Mouse (Mus musculus) stomach, postnatal 0 days (tissue): ENCODE data around the gene Myof. TPM values are rescaled to one million over a fixed set of nuclear protein-coding genes. Genes with fewer than 3 reads are reported as not detected.

Source experiments
- ATAC-seq: fragments of 200-750 bp; cut with Nextera tagmentation; 2 replicates; pipeline ENCODE4 v1.8.0; 2017; ENCODE audit not compliant: low FRiP score, low TSS enrichment
- DNase-seq: peaks from one replicate; pipeline ENCODE4 v3.0.0-alpha.2; 2016; ENCODE audit warnings: low spot score
- H3K27ac ChIP-seq: fragments of 300-500 bp; sonication (generic); replicated peaks from 2 replicates; pipeline ENCODE4 v1.5.1; 2014; ENCODE audit warnings: mild to moderate bottlenecking, control low read depth
- H3K27me3 ChIP-seq: fragments of 300-500 bp; sonication (generic); 2 replicates; pipeline ENCODE4 v1.6.1; 2014; ENCODE audit warnings: low read length; ENCODE audit not compliant: control insufficient read depth, insufficient read depth
- H3K36me3 ChIP-seq: fragments of 300-500 bp; sonication (generic); 2 replicates; pipeline ENCODE4 v1.6.1; 2014; ENCODE audit warnings: low read length, mixed read lengths; ENCODE audit not compliant: control insufficient read depth, insufficient read depth
- H3K4me1 ChIP-seq: fragments of 300-500 bp; sonication (generic); replicated peaks from 2 replicates; pipeline ENCODE4 v1.6.1; 2014; ENCODE audit warnings: antibody characterized with exemption; ENCODE audit not compliant: control insufficient read depth, insufficient read depth
- H3K4me2 ChIP-seq: fragments of 300-500 bp; sonication (generic); replicated peaks from 2 replicates; pipeline ENCODE4 v1.6.1; 2014; ENCODE audit warnings: low read depth, mild to moderate bottlenecking, control low read depth, moderate library complexity
- H3K4me3 ChIP-seq: fragments of 300-500 bp; sonication (generic); 2 replicates; pipeline ENCODE4 v1.5.1; 2014; ENCODE audit warnings: low read depth, low read length, control low read depth
- H3K9ac ChIP-seq: fragments of 300-500 bp; sonication (generic); 2 replicates; pipeline ENCODE4 v1.6.1; 2014; ENCODE audit warnings: mild to moderate bottlenecking, low read length, control low read depth, mixed read lengths
- H3K9me3 ChIP-seq: fragments of 300-500 bp; sonication (generic); 2 replicates; pipeline ENCODE4 v1.6.1; 2016; ENCODE audit warnings: low read length; ENCODE audit not compliant: control insufficient read depth
- CTCF ChIP-seq: IDR thresholded peaks from 2 replicates; pipeline ENCODE4 v1.5.1; 2016; ENCODE audit warnings: antibody characterized with exemption, low read depth, mild to moderate bottlenecking, moderate library complexity
- EP300 ChIP-seq: optimal IDR thresholded peaks from 2 replicates; pipeline ENCODE3; 2016; ENCODE audit warnings: antibody characterized with exemption
- WGBS: fragments of 180-500 bp; shearing (Covaris S2); extraction: QIAGEN DNeasy Blood & Tissue Kit; methylation state at CpG from one replicate; pipeline ENCODE4 v1.1.7; 2014; 5-methylcytosine and 5-hydroxymethylcytosine counted together
- polyA plus RNA-seq: library from polyadenylated mRNA; unstranded; fragments of >200 nt; fragmentation: Nextera tagmentation; extraction: Ambion mirVana; gene quantifications from 2 replicates; pipeline ENCODE4 v1.2.1, GENCODE M21; 2015

Myof gene
- polyA plus RNA-seq, 1 experiment from 2014 or later: 14.3 TPM

GRCm38 (mm10) chr19:38063201-38063600 lies 19.8 kb upstream of the Myof start:
- no peak for TF ChIP-seq CTCF
- no peak for TF ChIP-seq EP300
- DNase-seq: no peak
- no peaks in the 10 kb centered on the region for H3K36me3 ChIP-seq
- no peak for ATAC-seq
- no peaks in the 10 kb centered on the region for H3K4me1 ChIP-seq
- H3K27me3 ChIP-seq: no peaks in the 10 kb centered on the region
- H3K4me3 ChIP-seq: no peak overlapping the region
- H3K27ac ChIP-seq: no peak overlapping the region
- WGBS: 87% methylated on average over 3 of the region's 3 CpGs
- no peak overlapping the region for H3K9ac ChIP-seq
- no peak overlapping the region for H3K4me2 ChIP-seq
- no peaks in the 10 kb centered on the region for H3K9me3 ChIP-seq

GRCm38 (mm10) chr19:38056931-38057330 lies 13.6 kb upstream of the Myof start:
- 81% methylated on average over 8 of the region's 8 CpGs for WGBS
- Histone ChIP-seq H3K9ac (no peak overlapping the region), H3K4me3 (no peak overlapping the region), H3K4me1 (no peaks in the 10 kb centered on the region), H3K9me3 (no peaks in the 10 kb centered on the region), H3K27me3 (no peaks in the 10 kb centered on the region), H3K36me3 (no peaks in the 10 kb centered on the region), H3K27ac (no peak overlapping the region), H3K4me2 (no peak overlapping the region)
- ATAC-seq (no peak), DNase-seq (no peak)
- TF ChIP-seq EP300 (no peak), CTCF (no peak)

GRCm38 (mm10) chr19:38056276-38056675 lies 12.9 kb upstream of the Myof start:
- Histone ChIP-seq H3K4me3 (peak overlapping the region; percentile 78; the same call in 1 of the 2 replicates), H3K9ac (no peak overlapping the region), H3K36me3 (no peaks in the 10 kb centered on the region), H3K9me3 (no peaks in the 10 kb centered on the region), H3K4me2 (peak overlapping the region; percentile 91; the same call in 1 of the 2 replicates), H3K4me1 (no peaks in the 10 kb centered on the region), H3K27me3 (no peaks in the 10 kb centered on the region), H3K27ac (no peak overlapping the region)
- 38% methylated on average over 3 of the region's 3 CpGs for WGBS
- no peak for ATAC-seq
- DNase-seq: no peak
- TF ChIP-seq EP300 (no peak), CTCF (no peak)

- no peaks in the 10 kb centered on the region for H3K27me3 ChIP-seq
- WGBS: 7% methylated on average over 6 of the region's 6 CpGs
- ATAC-seq (no peak), DNase-seq (no peak)
- no peaks in the 10 kb centered on the region for H3K9me3 ChIP-seq
- H3K4me2 ChIP-seq: peak overlapping the region; percentile 91
- no peaks in the 10 kb centered on the region for H3K36me3 ChIP-seq
- peak overlapping the region; percentile 78 for H3K4me3 ChIP-seq
- TF ChIP-seq CTCF (no peak), EP300 (no peak)
- H3K27ac ChIP-seq: no peak overlapping the region
- no peaks in the 10 kb centered on the region for H3K4me1 ChIP-seq
- H3K9ac ChIP-seq: no peak overlapping the region
These were observed 12.4 kb upstream of the Myof start for GRCm38 (mm10) chr19:38055798-38056197.

- Histone ChIP-seq H3K27me3 (no peaks in the 10 kb centered on the region), H3K9me3 (no peaks in the 10 kb centered on the region), H3K36me3 (no peaks in the 10 kb centered on the region), H3K27ac (peak within 1 kb of the TSS; percentile 42), H3K4me2 (peak within 1 kb of the TSS; percentile 91), H3K9ac (peak within 1 kb of the TSS; percentile 63), H3K4me1 (no peaks in the 10 kb centered on the region), H3K4me3 (peak within 1 kb of the TSS; percentile 78)
- WGBS: under 1% methylated on average over 33 of the region's 36 CpGs
- 0 out of 2 replicates have a peak, but pooled peaks have one; percentile 6 for TF ChIP-seq CTCF
- TF ChIP-seq EP300: no peak
- DNase-seq (peak; percentile 100), ATAC-seq (peak; percentile 97)
These were observed 11.4 kb upstream of the Myof start, which contains the start of gene Cep55 for GRCm38 (mm10) chr19:38054720-38055192. Cep55 (plus strand) TSS chr19:38055011.

- Histone ChIP-seq H3K27ac (peak overlapping the region; percentile 42), H3K4me3 (peak overlapping the region; percentile 78), H3K36me3 (no peaks in the 10 kb centered on the region), H3K9ac (peak overlapping the region; percentile 45), H3K27me3 (no peaks in the 10 kb centered on the region), H3K4me2 (peak overlapping the region; percentile 65), H3K4me1 (no peaks in the 10 kb centered on the region), H3K9me3 (no peaks in the 10 kb centered on the region)
- 1% methylated on average over 23 of the region's 23 CpGs for WGBS
- ATAC-seq (peak; percentile 94), DNase-seq (peak; percentile 90)
- TF ChIP-seq CTCF: no peak
- no peak for TF ChIP-seq EP300
These were observed 10.9 kb upstream of the Myof start for GRCm38 (mm10) chr19:38054149-38054719.
